Mouse (Mus musculus) intestine, postnatal 0 days (tissue): ENCODE measurements at regions not wholly inside any gene's neighbourhood (a gene's known extent, or its start where the extent isn't known, plus 50 kb on each side); places are given as distances from the start of the nearest gene placed in this dataset.

Experiments used
- ATAC-seq: fragments of 200-750 bp; cut with Nextera tagmentation; 2 replicates; pipeline ENCODE4 v1.8.0; 2017; ENCODE audit warnings: mild to moderate bottlenecking, moderate TSS enrichment, moderate library complexity
- H3K27ac ChIP-seq: fragments of 300-500 bp; sonication (generic); 2 replicates; pipeline ENCODE4 v1.5.1; 2014; ENCODE audit warnings: mild to moderate bottlenecking, low read depth, low read length, moderate library complexity
- H3K27me3 ChIP-seq: fragments of 300-500 bp; sonication (generic); replicated peaks from 2 replicates; pipeline ENCODE4 v1.6.1; 2014; ENCODE audit warnings: low read length, mixed read lengths; ENCODE audit not compliant: control insufficient read depth, insufficient read depth
- H3K36me3 ChIP-seq: fragments of 300-500 bp; sonication (generic); 2 replicates; pipeline ENCODE4 v1.6.1; 2014; ENCODE audit warnings: mild to moderate bottlenecking, moderate library complexity; ENCODE audit not compliant: control insufficient read depth, insufficient read depth
- H3K4me1 ChIP-seq: fragments of 300-500 bp; sonication (generic); replicated peaks from 2 replicates; pipeline ENCODE4 v1.6.1; 2014; ENCODE audit warnings: antibody characterized with exemption, low read length, mixed read lengths; ENCODE audit not compliant: control insufficient read depth, insufficient read depth
- H3K4me2 ChIP-seq: fragments of 300-500 bp; sonication (generic); replicated peaks from 2 replicates; pipeline ENCODE4 v1.6.1; 2014; ENCODE audit warnings: low read depth, mild to moderate bottlenecking, moderate library complexity
- H3K4me3 ChIP-seq: fragments of 300-500 bp; sonication (generic); 2 replicates; pipeline ENCODE4 v1.5.1; 2014; ENCODE audit warnings: low read depth, low read length
- H3K9ac ChIP-seq: fragments of 300-500 bp; sonication (generic); 2 replicates; pipeline ENCODE4 v1.6.1; 2014; ENCODE audit warnings: mild to moderate bottlenecking, low read depth, low read length
- H3K9me3 ChIP-seq: fragments of 300-500 bp; sonication (generic); 2 replicates; pipeline ENCODE4 v1.6.1; 2016; ENCODE audit warnings: mixed run types; ENCODE audit not compliant: control insufficient read depth
- CTCF ChIP-seq: sonication (generic); IDR thresholded peaks from 2 replicates; pipeline ENCODE4 v1.5.1; 2016; ENCODE audit warnings: low read depth, mild to moderate bottlenecking, control low read depth, antibody characterized with exemption, moderate library complexity
- WGBS: fragments of 180-500 bp; shearing (Covaris S2); extraction: QIAGEN DNeasy Blood & Tissue Kit; methylation state at CpG from one replicate; pipeline ENCODE4 v1.1.7; 2014; 5-methylcytosine and 5-hydroxymethylcytosine counted together

GRCm38 (mm10) chr5:74829003-74829402, 126.3 kb upstream of the Lnx1 start:
- H3K9ac ChIP-seq: no peak overlapping the region
- no peaks in the 10 kb centered on the region for H3K36me3 ChIP-seq
- TF ChIP-seq CTCF: no peak
- no peak overlapping the region for H3K4me2 ChIP-seq
- H3K27ac ChIP-seq: no peak overlapping the region
- ATAC-seq: no peak
- WGBS: 72% methylated on average over 9 of the region's 9 CpGs
- no peaks in the 10 kb centered on the region for H3K9me3 ChIP-seq
- no peak overlapping the region for H3K4me3 ChIP-seq
- no peaks in the 10 kb centered on the region for H3K27me3 ChIP-seq
- H3K4me1 ChIP-seq: no peaks in the 10 kb centered on the region

- ATAC-seq: no peak
- no peak overlapping the region for H3K4me2 ChIP-seq
- H3K27ac ChIP-seq: no peak overlapping the region
- no peak for TF ChIP-seq CTCF
- H3K4me1 ChIP-seq: no peaks in the 10 kb centered on the region
- 36% methylated on average over 4 of the region's 4 CpGs for WGBS
- H3K9ac ChIP-seq: no peak overlapping the region
- no peak overlapping the region for H3K4me3 ChIP-seq
- no peaks in the 10 kb centered on the region for H3K9me3 ChIP-seq
- H3K27me3 ChIP-seq: no peaks in the 10 kb centered on the region
- H3K36me3 ChIP-seq: no peaks in the 10 kb centered on the region
Measured at GRCm38 (mm10) chr5:74827944-74828343, 125.2 kb upstream of the Lnx1 start.

- ATAC-seq: no peak
- H3K4me1 ChIP-seq: no peaks in the 10 kb centered on the region
- no peak overlapping the region for H3K4me3 ChIP-seq
- no peaks in the 10 kb centered on the region for H3K36me3 ChIP-seq
- no peaks in the 10 kb centered on the region for H3K27me3 ChIP-seq
- H3K4me2 ChIP-seq: no peak overlapping the region
- no peak for TF ChIP-seq CTCF
- WGBS: 64% methylated on average over 5 of the region's 5 CpGs
- H3K9me3 ChIP-seq: no peaks in the 10 kb centered on the region
- no peak overlapping the region for H3K27ac ChIP-seq
- H3K9ac ChIP-seq: no peak overlapping the region
Measured at GRCm38 (mm10) chr5:74825517-74826254, 123.0 kb upstream of the Lnx1 start.

- peak; percentile 97 for ATAC-seq
Measured at GRCm38 (mm10) chr5:74823719-74824118, 121.0 kb upstream of the Lnx1 start.

GRCm38 (mm10) chr5:74821969-74822368, 119.3 kb upstream of the Lnx1 start:
- H3K27me3 ChIP-seq: no peaks in the 10 kb centered on the region

More at GRCm38 (mm10) chr5:74823719-74824118, 121.0 kb upstream of the Lnx1 start:
- Histone ChIP-seq H3K4me2 (no peak overlapping the region), H3K9ac (no peak overlapping the region), H3K27me3 (no peaks in the 10 kb centered on the region), H3K36me3 (no peaks in the 10 kb centered on the region), H3K27ac (no peak overlapping the region), H3K4me1 (no peaks in the 10 kb centered on the region), H3K4me3 (no peak overlapping the region), H3K9me3 (no peaks in the 10 kb centered on the region)
- no peak for TF ChIP-seq CTCF
- 40% methylated on average over 7 of the region's 7 CpGs for WGBS

GRCm38 (mm10) chr5:74816523-74816922, 113.8 kb upstream of the Lnx1 start:
- 52% methylated on average over 5 of the region's 5 CpGs for WGBS
- H3K36me3 ChIP-seq: no peaks in the 10 kb centered on the region
- ATAC-seq: no peak
- TF ChIP-seq CTCF: no peak
- H3K4me3 ChIP-seq: no peak overlapping the region
- H3K4me2 ChIP-seq: no peak overlapping the region
- H3K27ac ChIP-seq: no peak overlapping the region
- H3K27me3 ChIP-seq: no peaks in the 10 kb centered on the region
- no peak overlapping the region for H3K9ac ChIP-seq
- no peaks in the 10 kb centered on the region for H3K4me1 ChIP-seq
- H3K9me3 ChIP-seq: no peaks in the 10 kb centered on the region

More at GRCm38 (mm10) chr5:74821969-74822368, 119.3 kb upstream of the Lnx1 start:
- ATAC-seq: no peak
- H3K4me3 ChIP-seq: no peak overlapping the region
- 70% methylated on average over 4 of the region's 4 CpGs for WGBS
- no peaks in the 10 kb centered on the region for H3K4me1 ChIP-seq
- no peak overlapping the region for H3K9ac ChIP-seq
- H3K36me3 ChIP-seq: no peaks in the 10 kb centered on the region
- H3K4me2 ChIP-seq: no peak overlapping the region
- H3K27ac ChIP-seq: no peak overlapping the region
- H3K9me3 ChIP-seq: no peaks in the 10 kb centered on the region
- TF ChIP-seq CTCF: no peak
